In genomic region chr1:74387386-74387988, GRCm38 (mm10) we compare ENCODE assay signal across 8 mouse cellular contexts. TPM values are rescaled to one million over a fixed set of nuclear protein-coding genes. Genes with fewer than 3 reads are reported as not detected.
DNase-seq lines count a peak whose midpoint lies in the region; ATAC-seq and TF ChIP-seq lines count a peak whose summit lies in the region.

No protein-coding gene starts in this region.

- H3K4me3 ChIP-seq in gastrocnemius, adult 2 months = peak overlapping the region; percentile 69
- H3K4me3 ChIP-seq in forebrain, embryonic 12.5 days (replicated peaks) = peak overlapping the region; percentile 60
- peak overlapping the region; percentile 69 for H3K4me3 ChIP-seq in liver, embryonic 13.5 days (replicated peaks)

- peaks cover 23% of the 10 kb centered on the region for H3K4me1 ChIP-seq in forebrain, embryonic 12.5 days
- peaks cover 70% of the 10 kb centered on the region for H3K4me1 ChIP-seq in liver, embryonic 13.5 days (replicated peaks)

- 59% methylated on average over 15 of the region's 15 CpGs for WGBS in forebrain, embryonic 12.5 days
- 36% methylated on average over 15 of the region's 15 CpGs for WGBS in liver, embryonic 13.5 days (ENCODE audit: insufficient replicate concordance)

- H3K4me2 ChIP-seq in forebrain, embryonic 12.5 days = peak overlapping the region; percentile 62
- peak overlapping the region; percentile 78 for H3K4me2 ChIP-seq in liver, embryonic 13.5 days

- peak overlapping the region; percentile 98 for H3K27ac ChIP-seq in gastrocnemius, adult 2 months
- peak overlapping the region; percentile 94 for H3K27ac ChIP-seq in forebrain, embryonic 12.5 days
- H3K27ac ChIP-seq in liver, embryonic 13.5 days = peak overlapping the region; percentile 92

- H3K9me3 ChIP-seq in forebrain, embryonic 12.5 days = no peaks in the 10 kb centered on the region
- H3K9me3 ChIP-seq in liver, embryonic 13.5 days (replicated peaks) = no peaks in the 10 kb centered on the region

- peaks cover 27% of the 10 kb centered on the region for H3K27me3 ChIP-seq in forebrain, embryonic 12.5 days
- H3K27me3 ChIP-seq in liver, embryonic 13.5 days = no peaks in the 10 kb centered on the region

- ATAC-seq in forebrain, embryonic 12.5 days (ENCODE audit: low FRiP score) = no peak
- no peak for ATAC-seq in liver, embryonic 13.5 days (ENCODE audit: low read depth)
- no peak for ATAC-seq in frontal cortex, adult (ENCODE audit: low TSS enrichment)

- no peak for DNase-seq in gastrocnemius, adult 2 months
- DNase-seq in gastrocnemius, adult 8-10 months (ENCODE audit: low spot score in 2 of 2) = no peak
- DNase-seq in A20 (ENCODE audit: low read depth, low spot score) = peak; percentile 43
- DNase-seq in liver, embryonic 13.5 days = no peak
- DNase-seq in natural killer cell, adult 2 months (ENCODE audit: low spot score in 2 of 2) = no peak
- DNase-seq in ovary, postnatal 14 days (ENCODE audit: low spot score) = no peak

- no peak overlapping the region for H3K9ac ChIP-seq in forebrain, embryonic 12.5 days
- H3K9ac ChIP-seq in liver, embryonic 13.5 days = peak overlapping the region; percentile 81

- intact Hi-C loops in gastrocnemius, adult 2 months (cut with DNase I) = loop anchor here (5.0 kb wide), 1 partner anchor 180 kb away; no protein-coding TSS in a partner anchor

- H3K36me3 ChIP-seq in forebrain, embryonic 12.5 days (replicated peaks) = no peaks in the 10 kb centered on the region
- no peaks in the 10 kb centered on the region for H3K36me3 ChIP-seq in liver, embryonic 13.5 days

- no peak for TF ChIP-seq CTCF in gastrocnemius, adult 2 months (IDR thresholded peaks at IDR 0.05)

RNA-seq across cellular contexts. Expression of gene Ctdsp1, which starts 3.8 kb away (rescaled TPM):
- total RNA-seq in gastrocnemius, adult 2 months (2021) = 100 to 1,000 TPM in 1 of 2 experiments, 10 to 100 TPM in 1; 92.2 to 111 TPM
- total RNA-seq in gastrocnemius, adult 8-10 months (2022) = 100 to 1,000 TPM; 105 to 110 (median 107) TPM
- polyA plus RNA-seq in forebrain, embryonic 12.5 days (2016; fragmentation: Nextera tagmentation; extraction: Ambion mirVana) = 33.1 and 33.3 TPM in 2 replicates
- 33.1 and 35.6 TPM in 2 replicates for polyA plus RNA-seq in liver, embryonic 13.5 days (2015; fragmentation: Nextera tagmentation; extraction: Ambion mirVana)

RNA-seq across cellular contexts. Expression of gene Slc11a1, which starts 12.5 kb away (rescaled TPM):
- 1 to 10 TPM; 3.8 to 5.6 TPM for total RNA-seq in gastrocnemius, adult 2 months (2021)
- total RNA-seq in gastrocnemius, adult 8-10 months (2022) = 1 to 10 TPM; 2.1 to 6.5 (median 5.1) TPM
- 1.3 and 1.7 TPM in 2 replicates for polyA plus RNA-seq in forebrain, embryonic 12.5 days (2016; fragmentation: Nextera tagmentation; extraction: Ambion mirVana)
- polyA plus RNA-seq in liver, embryonic 13.5 days (2015; fragmentation: Nextera tagmentation; extraction: Ambion mirVana) = 9.6 and 10.0 TPM in 2 replicates

RNA-seq across cellular contexts. Expression of gene Vil1, which starts 21.7 kb away (rescaled TPM):
- total RNA-seq in gastrocnemius, adult 2 months (2021) = not detected
- total RNA-seq in gastrocnemius, adult 8-10 months (2022) = not detected
- polyA plus RNA-seq in forebrain, embryonic 12.5 days (2016; fragmentation: Nextera tagmentation; extraction: Ambion mirVana) = 0.29 and 0.32 TPM in 2 replicates
- 0.62 and 0.90 TPM in 2 replicates for polyA plus RNA-seq in liver, embryonic 13.5 days (2015; fragmentation: Nextera tagmentation; extraction: Ambion mirVana)

RNA-seq across cellular contexts. Expression of gene Catip, which starts 25.6 kb away (rescaled TPM):
- under 1 TPM in 1 of 2 experiments, not detected in 1; 0.13 TPM for total RNA-seq in gastrocnemius, adult 2 months (2021)
- total RNA-seq in gastrocnemius, adult 8-10 months (2022) = under 1 TPM in 3 of 4 experiments, not detected in 1; 0.21 to 0.44 (median 0.36) TPM
- 0.60 and 1.1 TPM in 2 replicates for polyA plus RNA-seq in forebrain, embryonic 12.5 days (2016; fragmentation: Nextera tagmentation; extraction: Ambion mirVana)
- polyA plus RNA-seq in liver, embryonic 13.5 days (2015; fragmentation: Nextera tagmentation; extraction: Ambion mirVana) = 0.08 and 0.13 TPM in 2 replicates
